Mouse (Mus musculus) gastrocnemius, adult 8-10 months (tissue): ENCODE data around the gene Sez6l. TPM values are rescaled to one million over a fixed set of nuclear protein-coding genes. Genes with fewer than 3 reads are reported as not detected.

Source experiments
- DNase-seq, 2 experiments: peaks; one replicate each; pipeline ENCODE4 v3.0.0; 2022; ENCODE audit warnings: low spot score in 2 of 2
- total RNA-seq, 4 experiments: library from RNA; stranded (reverse); gene quantifications; 2 replicates each; pipeline ENCODE4 v1.2.4; 2022

Gene Sez6l
- total RNA-seq, 4 experiments from 2014 or later, result 0.04 to 0.19 (median 0.05) TPM; not detected in 1

DNA sequence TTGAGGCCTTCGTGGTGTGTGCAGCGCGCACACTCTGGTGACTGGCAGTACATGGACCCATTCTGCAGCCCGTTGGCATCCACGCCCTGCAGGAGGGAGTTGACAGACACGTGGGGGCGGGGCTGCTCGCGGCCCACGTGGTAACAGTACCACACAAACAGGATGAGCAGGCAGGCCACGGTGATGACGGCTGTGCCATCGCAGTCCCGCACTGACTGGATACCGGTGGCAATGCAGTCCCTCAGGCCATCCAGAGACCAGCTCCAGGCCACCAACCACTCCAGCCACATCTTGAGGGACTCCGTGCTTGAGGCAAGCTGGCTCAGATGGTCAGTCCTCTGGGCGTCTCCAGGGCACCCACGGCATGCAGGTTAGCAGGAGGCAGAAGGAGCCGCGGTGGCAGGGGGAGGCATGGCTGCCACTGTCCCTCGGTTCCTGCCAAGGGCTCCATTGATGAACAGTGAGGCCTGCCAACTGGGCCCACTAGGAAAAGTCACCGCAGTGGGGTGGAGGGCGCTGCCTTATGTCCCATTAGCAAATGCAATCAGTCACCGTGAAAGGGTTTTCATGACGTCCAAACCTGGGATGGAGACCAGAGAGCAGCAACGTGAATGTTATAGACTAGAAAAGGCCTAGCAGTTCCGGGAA is 185.2 kb downstream of the Sez6l start:
- no peak for DNase-seq

DNA sequence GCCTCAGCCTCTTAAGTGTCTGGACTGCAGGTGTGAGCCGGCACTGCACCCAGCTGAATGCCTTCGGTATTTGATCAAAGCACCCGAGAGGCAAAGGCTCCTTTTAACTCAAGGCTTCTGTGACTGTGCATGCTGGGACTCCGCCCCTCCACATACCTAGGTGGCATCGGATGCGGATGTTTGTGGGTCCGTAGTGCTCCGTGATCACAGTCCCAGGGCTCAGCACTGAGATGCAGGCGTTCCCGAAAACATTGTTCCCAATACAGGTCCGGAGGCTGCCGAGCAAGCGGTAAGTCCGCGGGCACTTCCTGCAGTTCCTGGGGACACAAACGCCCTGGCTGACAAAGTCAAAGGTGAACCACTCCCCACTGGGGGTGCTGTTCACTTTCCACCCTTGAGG is 186.0 kb downstream of the Sez6l start:
- no peak for DNase-seq

DNA sequence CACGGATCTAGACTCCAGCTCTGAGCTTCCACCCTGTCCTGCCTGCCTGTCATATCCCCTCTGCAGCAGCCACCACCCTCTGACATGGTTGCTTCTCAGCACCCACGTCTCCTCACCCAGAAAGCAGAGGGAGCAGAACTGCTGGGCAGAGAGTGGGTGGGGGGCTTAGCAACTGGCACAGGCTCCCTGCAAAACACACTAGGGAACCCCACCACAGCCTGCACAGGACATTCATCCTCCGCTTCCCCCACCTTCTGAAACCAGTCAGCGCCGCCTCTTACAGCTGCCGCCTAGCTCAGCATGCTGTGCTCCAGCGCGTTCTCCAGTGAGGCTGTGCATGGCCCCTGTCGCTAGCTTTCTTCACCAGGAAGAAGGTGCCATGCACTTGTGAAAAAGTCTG is 187.6 kb downstream of the Sez6l start:
- no peak for DNase-seq

DNA sequence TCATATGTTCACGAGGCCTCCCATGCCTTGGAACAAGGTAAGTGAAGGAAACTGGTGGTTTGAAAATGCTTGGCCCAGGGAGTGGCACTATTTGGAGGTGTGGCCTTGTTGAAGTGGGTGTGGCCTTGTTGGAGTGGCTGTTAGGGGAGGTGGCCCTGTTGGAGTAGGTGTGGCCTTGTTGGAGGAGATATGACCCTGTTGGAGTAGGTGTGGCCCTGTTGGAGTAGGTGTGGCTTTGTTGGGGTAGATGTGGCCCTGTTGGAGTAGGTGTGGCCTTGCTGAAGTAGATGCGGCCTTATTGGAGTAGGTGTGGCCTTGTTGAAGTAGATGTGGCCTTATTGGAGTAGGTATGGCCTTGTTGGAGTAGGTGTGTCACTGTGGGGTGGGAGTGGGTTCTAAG is 191.0 kb downstream of the Sez6l start:
- DNase-seq, result no peak

DNA sequence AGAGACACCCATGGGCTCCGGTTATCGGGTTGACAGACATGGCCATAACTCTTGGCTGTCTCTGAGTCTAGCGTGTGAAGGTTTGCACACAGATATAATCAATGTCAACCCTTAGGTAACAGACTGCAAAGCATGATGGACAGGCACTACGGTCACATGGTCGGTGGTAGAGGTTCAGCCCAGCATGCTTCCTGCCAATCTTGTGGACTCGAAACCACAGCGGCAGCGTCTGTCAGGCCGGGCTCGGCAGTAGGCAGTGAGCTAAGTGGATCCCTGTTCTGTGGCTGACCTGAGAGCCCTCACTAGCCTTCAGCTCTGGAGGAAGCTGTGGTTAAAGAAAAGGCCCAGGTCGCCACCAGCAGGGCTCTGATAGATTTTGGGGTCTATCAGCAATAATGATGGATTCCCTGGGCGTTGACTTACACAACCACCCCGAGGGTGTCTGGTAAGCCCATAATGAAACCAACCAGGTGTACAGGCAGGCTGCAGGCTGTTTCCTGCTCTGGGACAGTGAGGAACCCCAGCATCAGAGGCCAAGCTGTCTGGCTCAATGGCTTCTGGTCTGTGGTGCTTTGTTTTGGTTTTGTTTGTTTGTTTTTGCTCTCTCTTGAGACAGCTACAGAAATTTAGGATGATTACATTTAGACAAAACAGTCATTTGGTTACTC is 192.0 kb downstream of the Sez6l start:
- DNase-seq, result no peak

DNA sequence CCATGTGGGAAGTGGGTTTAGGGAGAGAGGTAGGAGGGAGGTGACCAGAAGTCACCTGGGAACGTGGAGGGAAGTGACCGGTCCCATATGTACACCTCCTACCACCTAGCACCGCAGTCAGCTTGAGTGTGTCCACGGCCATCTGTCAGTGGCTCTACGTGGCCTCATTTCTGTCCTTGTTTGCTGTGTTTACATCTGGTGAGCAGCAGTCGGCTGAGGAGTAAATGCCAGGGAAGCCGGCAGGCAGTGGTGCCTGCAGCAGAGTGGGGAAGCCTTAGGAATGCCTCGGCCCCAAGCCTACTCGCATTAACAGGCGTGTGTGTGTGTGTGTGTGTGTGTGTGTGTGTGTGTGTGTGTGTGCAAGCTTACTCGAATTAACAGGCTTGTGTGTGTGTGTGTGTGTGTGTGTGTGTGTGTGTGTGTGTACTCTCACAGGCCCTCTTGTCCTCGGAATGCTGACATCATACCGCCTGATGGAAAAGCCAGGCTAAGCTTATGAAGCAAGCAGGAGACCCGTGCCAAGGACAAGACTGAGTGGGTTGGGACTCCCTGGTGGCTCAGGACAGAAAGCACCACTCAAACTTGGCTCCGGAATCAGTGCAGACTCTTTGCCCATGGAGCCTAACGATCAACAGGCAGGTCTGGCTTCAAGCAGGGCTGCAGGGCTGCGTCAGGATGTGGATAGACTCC is 194.2 kb downstream of the Sez6l start:
- peak in 1 of 2 experiments; percentile 32 for DNase-seq

DNA sequence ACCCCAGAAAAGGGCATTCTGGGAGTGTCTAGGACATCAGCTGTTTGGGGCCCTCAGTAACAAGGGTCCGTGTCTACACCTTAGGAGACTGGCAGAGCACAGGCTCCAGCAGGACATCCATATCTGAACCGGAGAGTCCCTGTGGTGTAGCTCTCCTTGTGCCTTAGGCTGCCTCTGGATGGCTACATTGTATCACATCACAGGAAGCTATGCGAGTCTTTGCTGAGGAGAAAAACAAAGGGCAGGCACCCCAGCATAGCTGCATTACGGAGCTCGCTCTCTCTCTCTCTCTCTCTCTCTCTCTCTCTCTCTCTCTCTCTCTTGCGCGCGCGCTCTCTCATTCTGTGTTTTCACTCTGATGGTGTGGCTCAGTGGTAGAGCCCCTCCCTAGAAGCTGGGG is 194.9 kb downstream of the Sez6l start:
- no peak for DNase-seq

DNA sequence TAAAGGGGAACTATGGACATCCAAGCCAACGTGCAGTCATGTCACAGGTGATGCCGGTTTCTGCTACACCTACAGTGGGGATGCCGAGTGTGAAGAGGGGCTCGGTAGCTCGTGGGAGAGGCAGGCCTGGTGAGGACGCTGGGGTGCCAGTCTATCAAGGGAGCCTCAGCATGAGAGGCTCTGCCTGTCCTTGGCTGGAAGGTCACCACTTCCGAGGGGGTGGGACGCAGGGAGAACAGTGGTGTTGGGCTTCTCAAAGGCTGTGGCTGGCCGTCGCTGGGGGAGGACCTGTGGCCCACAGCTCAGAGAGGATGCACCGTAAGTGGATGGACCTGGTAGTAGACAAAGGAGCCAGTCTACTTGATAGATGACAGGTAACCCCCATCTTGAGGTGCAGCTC is 195.8 kb downstream of the Sez6l start:
- no peak for DNase-seq

DNA sequence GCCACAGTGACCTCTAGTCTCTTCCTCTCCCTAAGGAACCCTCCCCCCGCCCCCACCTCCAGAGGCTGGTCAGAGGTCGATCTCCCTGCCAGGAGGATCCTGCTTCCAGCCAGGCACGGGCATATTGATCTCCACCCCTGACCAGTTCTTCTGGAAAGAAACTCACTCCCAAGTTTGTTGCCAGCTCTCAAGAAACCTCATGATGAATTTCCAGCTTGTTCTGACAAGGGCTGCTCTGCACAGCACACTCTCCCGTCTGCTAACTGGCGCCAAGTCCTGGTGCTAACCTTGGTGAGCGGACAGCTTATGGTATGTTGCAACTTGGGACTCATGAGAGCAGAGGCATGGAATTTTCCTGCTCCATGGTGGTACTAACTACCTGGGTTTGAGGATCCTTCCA is 198.3 kb downstream of the Sez6l start:
- DNase-seq, result no peak

DNA sequence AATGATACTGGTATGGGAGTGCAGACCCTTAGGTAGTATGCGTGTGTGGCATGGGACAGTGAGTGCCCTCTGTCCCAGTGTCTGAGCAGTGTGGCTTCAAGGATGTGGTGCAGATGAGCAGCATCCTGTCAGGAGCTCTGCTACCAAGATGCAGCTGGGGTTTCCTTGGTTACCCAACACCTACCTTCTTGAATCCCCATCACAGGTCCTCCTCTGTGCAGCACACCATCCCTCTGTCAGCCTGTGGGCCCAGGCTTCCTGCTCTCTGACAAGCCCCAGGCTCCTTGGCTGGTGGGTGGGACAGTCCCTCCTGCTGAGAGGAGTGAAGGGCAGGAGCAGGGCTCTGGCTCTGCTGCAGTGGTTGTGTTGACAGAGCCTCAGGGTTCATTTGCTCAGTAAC is 199.6 kb downstream of the Sez6l start:
- DNase-seq, result no peak

DNA sequence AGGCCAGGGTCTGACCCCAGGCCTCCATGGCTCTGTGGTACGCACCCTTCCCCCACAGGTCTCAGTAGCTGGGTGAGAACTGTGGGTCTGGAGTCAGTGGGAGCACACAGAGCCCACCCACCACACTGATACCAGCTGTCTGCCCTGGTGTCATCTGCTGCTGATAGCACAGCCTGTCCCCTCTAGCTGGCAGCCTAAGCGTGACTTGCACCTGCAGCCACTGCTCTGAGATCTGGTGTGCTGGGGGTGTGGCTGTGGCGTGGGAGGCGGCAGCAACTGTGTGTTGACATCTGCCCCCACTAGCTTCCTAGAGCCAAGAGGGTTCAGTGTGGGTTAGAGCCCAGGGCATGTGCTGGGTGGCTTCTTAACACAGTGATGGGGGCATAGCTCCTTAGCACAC is 200.9 kb downstream of the Sez6l start:
- DNase-seq, result no peak

DNA sequence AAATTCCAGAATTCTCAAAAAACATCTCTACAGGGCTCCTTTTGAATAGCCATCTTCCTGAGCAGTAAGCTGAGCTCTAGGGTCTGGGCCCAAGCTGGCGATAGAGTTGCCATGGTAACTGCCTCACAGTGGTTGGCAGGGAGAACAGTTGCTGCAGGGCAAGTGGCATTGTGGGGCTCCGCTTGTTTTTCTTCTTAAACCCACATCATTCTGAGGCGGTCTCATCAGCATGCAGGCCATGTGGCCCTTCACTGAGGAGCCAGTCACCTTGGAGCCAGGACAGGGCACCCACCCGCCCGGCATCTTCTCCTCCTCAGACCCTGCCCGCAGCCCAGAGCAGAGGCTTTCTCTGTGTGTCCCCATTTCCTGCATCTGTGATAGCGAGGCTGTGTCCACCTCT is 205.1 kb downstream of the Sez6l start:
- DNase-seq, result no peak

DNA sequence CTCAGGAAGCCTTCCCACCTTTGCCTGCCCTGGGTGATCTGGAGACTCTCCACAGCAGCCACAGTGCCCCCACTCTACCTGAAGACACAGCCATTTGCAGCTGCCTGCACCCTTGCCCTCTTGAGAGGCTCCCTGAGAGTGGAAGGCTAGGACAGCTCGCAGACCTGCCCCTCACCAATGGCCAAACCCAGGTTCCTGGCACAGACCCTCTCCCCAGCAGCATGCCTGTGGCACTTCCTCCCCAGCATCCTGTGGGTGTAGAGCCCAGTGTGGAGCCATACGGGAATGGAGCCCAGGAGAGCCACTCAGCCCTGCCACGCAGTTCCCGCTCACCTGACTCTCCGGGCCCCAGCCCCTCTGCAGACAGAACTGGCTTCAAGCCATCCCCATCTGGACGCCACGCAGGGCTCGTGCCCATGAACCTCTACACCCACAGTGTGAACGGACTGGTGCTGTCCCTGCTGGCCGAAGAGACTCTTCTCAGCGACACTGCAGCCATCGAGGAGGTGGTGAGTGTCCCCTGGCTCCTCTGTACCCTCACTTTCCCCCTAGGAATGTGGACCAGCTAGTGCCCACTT is 206.7 kb downstream of the Sez6l start:
- DNase-seq, result no peak

DNA sequence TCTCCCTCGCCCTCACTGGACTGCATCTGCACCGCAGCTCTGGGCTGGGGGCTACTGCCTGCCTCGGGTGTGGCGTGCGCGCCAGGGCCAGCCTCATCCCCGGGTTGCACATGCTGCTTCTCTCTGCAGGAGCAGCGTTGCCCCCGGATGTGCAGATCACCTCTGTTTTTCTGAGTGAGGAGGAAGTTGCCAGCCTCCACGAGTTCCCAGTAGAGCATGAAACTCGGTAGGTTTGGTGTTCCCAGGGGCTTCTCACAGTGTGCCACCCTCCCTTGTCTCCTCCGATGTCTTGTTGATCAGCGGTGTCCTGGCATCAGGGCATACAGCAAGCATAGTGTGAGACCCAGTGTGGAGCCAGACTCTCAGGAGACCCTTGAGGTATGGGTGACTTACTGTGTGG is 207.7 kb downstream of the Sez6l start:
- no peak for DNase-seq

Other genes starting within 250 kb of the Sez6l start
- gene Srrd, start 234.1 kb downstream of the Sez6l start, total RNA-seq, result 1 to 10 TPM; 3.8 to 7.2 (median 5.1) TPM
- 1 to 10 TPM; 4.5 to 7.3 (median 5.5) TPM for gene Hps4, start 234.1 kb downstream of the Sez6l start, total RNA-seq
- not detected for gene Gm6583, start 221.2 kb downstream of the Sez6l start, total RNA-seq
- under 1 TPM in 3 of 4 experiments, not detected in 1; 0.15 to 0.99 (median 0.20) TPM for gene Asphd2, start 182.3 kb downstream of the Sez6l start, total RNA-seq
- gene Gm6588, start 127.8 kb downstream of the Sez6l start, total RNA-seq, result not detected